In the genomic region with DNA sequence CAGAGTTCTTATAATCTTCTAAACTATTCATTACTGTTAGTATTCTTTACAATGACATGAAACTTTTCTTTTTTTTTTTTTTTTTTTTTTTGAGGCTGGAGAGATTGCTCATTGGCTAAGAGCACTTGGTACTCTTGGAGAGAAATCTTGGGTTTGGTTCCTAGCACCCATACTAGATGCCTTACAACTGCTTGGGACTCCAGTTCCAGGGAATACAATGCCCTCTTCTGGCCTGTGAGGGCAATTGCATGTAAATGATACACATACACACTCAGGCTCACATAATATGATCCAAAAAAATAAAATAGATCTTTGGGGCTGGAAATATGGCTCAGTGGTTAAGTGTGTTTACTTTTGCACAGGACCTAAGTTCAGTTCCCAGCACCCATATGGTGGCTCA, we compare ENCODE assay signal across 24 mouse cellular contexts. TPM values are rescaled to one million over a fixed set of nuclear protein-coding genes. Genes with fewer than 3 reads are reported as not detected.
DNase-seq lines count a peak whose midpoint lies in the region; ATAC-seq and TF ChIP-seq lines count a peak whose summit lies in the region.
"Had no signal": no experiment of that assay in that cellular context is flagged by ENCODE, and none has a peak within 500 bp of the region (broad histone marks: within the 10 kb centered on the region; RNA-seq: fewer than 3 reads in every experiment).

No protein-coding gene starts in this region.

- in situ Hi-C loops in Patski (cut with MboI; ENCODE audit: low pct_unique_long_range_greater_than_20kb) = no loop called here

- no peak for ATAC-seq in liver, postnatal 0 days
- no peak for ATAC-seq in Patski
- ATAC-seq: forebrain, embryonic 13.5 days; midbrain, embryonic 15.5 days had no signal

- TF ChIP-seq CTCF in heart, adult 2 months (IDR thresholded peaks at IDR 0.05) = peak; percentile 21; the same call in 1 of the 2 replicates
- peak; percentile 44 for TF ChIP-seq CTCF in liver, postnatal 0 days (IDR thresholded peaks at IDR 0.05; ENCODE audit: low read depth)
- peak; percentile 27 for TF ChIP-seq CTCF in Patski (IDR thresholded peaks at IDR 0.05)

- intact Hi-C loops in heart, adult 2 months (cut with DNase I) = no loop called here

- TF ChIP-seq EP300 in heart, adult 2 months (IDR thresholded peaks at IDR 0.05; ENCODE audit: insufficient read depth, low read depth, low read length) = no peak
- TF ChIP-seq EP300 in liver, postnatal 0 days (IDR thresholded peaks at IDR 0.05; ENCODE audit: low read depth) = no peak

- H3K4me2 ChIP-seq in liver, postnatal 0 days (ENCODE audit: low read depth, low read length) = no peak overlapping the region
- H3K4me2 ChIP-seq: embryonic facial prominence, embryonic 13.5 days; forebrain, embryonic 13.5 days; heart, embryonic 12.5 days; midbrain, embryonic 15.5 days; neural tube, embryonic 13.5 days had no signal

- POLR2A ChIA-PET in Patski (lab: Charles Lee) = no interaction called here

- no peaks in the 10 kb centered on the region for H3K4me1 ChIP-seq in heart, adult 2 months (ENCODE audit: control insufficient read depth, insufficient read depth, low read length)
- no peaks in the 10 kb centered on the region; the same call in 1 of the 2 replicates for H3K4me1 ChIP-seq in liver, postnatal 0 days (ENCODE audit: insufficient read depth)
- H3K4me1 ChIP-seq: embryonic facial prominence, embryonic 13.5 days; forebrain, embryonic 13.5 days; heart, embryonic 12.5 days had no signal

- no peak for TF ChIP-seq POLR2A in heart, adult 2 months (IDR thresholded peaks at IDR 0.05; ENCODE audit: insufficient read depth, low read depth, low read length)

- DNase-seq in heart, adult 2 months = no peak
- no peak for DNase-seq in heart, adult 11 months
- DNase-seq in liver, postnatal 0 days = no peak
- DNase-seq in liver = no peak
- DNase-seq in Patski (ENCODE audit: low read depth, low spot score) = no peak
- no peak for DNase-seq in right cerebral cortex, adult 2 months (ENCODE audit: low spot score in 2 of 2)
- no peak for DNase-seq in right cerebral cortex, adult 18-20 months
- DNase-seq: adrenal gland, adult 2 months; cerebellum, adult 18-20 months; cerebellum, postnatal 25 days; embryo, embryonic 11 days; gastrocnemius, postnatal 10 days; heart, postnatal 10 days; kidney, adult 18-20 months; kidney, postnatal 4 days; lung, adult 2 months had no signal

- no peaks in the 10 kb centered on the region for H3K9me3 ChIP-seq in liver, postnatal 0 days (ENCODE audit: low read length)
- H3K9me3 ChIP-seq: forebrain, embryonic 13.5 days; midbrain, embryonic 15.5 days; neural tube, embryonic 13.5 days had no signal

- no peak overlapping the region for H3K4me3 ChIP-seq in heart, adult 2 months
- H3K4me3 ChIP-seq in liver, postnatal 0 days (ENCODE audit: low read depth, low read length) = no peak overlapping the region
- H3K4me3 ChIP-seq: embryonic facial prominence, embryonic 13.5 days; forebrain, embryonic 13.5 days; heart, embryonic 12.5 days; left cerebral cortex, adult 2 months; midbrain, embryonic 15.5 days; myocyte; neural tube, embryonic 13.5 days had no signal

- no peaks in the 10 kb centered on the region for H3K79me2 ChIP-seq in heart, adult 2 months (replicated peaks; ENCODE audit: control insufficient read depth, insufficient read depth, low read length)

- peaks cover 4% of the 10 kb centered on the region; the same call in 1 of the 2 replicates for H3K36me3 ChIP-seq in heart, adult 2 months (ENCODE audit: control insufficient read depth, insufficient read depth, low read length)
- peaks cover 31% of the 10 kb centered on the region for H3K36me3 ChIP-seq in liver, postnatal 0 days (replicated peaks; ENCODE audit: insufficient read depth, low read length)

- no peak overlapping the region for H3K27ac ChIP-seq in heart, adult 2 months
- H3K27ac ChIP-seq in liver, postnatal 0 days (ENCODE audit: low read depth) = peak overlapping the region; percentile 18; the same call in 1 of the 2 replicates
- H3K27ac ChIP-seq: embryonic facial prominence, embryonic 13.5 days; forebrain, embryonic 13.5 days; left cerebral cortex, adult 2 months; midbrain, embryonic 15.5 days; neural tube, embryonic 13.5 days had no signal

- CTCF ChIA-PET in Patski (lab: Charles Lee) = no interaction called here

- no peaks in the 10 kb centered on the region for H3K27me3 ChIP-seq in heart, adult 2 months (ENCODE audit: control insufficient read depth, insufficient read depth, low read length)
- H3K27me3 ChIP-seq in liver, postnatal 0 days (ENCODE audit: insufficient read depth, low read length) = no peaks in the 10 kb centered on the region
- H3K27me3 ChIP-seq in Patski = no peaks in the 10 kb centered on the region
- H3K27me3 ChIP-seq: CH12.LX; embryonic facial prominence, embryonic 13.5 days; forebrain, embryonic 13.5 days; heart, embryonic 12.5 days; midbrain, embryonic 15.5 days; neural tube, embryonic 13.5 days had no signal

- no peak overlapping the region for H3K9ac ChIP-seq in heart, adult 2 months (ENCODE audit: low read depth, low read length)
- H3K9ac ChIP-seq in liver, postnatal 0 days (replicated peaks) = no peak overlapping the region
- H3K9ac ChIP-seq: embryonic facial prominence, embryonic 13.5 days; forebrain, embryonic 13.5 days; heart, embryonic 12.5 days; midbrain, embryonic 15.5 days; neural tube, embryonic 13.5 days had no signal

RNA-seq across cellular contexts. Expression of gene Acbd5, which starts 8.8 kb away (rescaled TPM):
- total RNA-seq in heart, adult 2 months (2021) = 10 to 100 TPM; 26.5 to 28.0 TPM
- polyA plus RNA-seq in heart, adult 2 months (2012; rRNA removed) = 4.1 and 7.0 TPM in 2 replicates
- 38.3 and 41.5 TPM in 2 replicates for polyA plus RNA-seq in liver, postnatal 0 days (2015; fragmentation: Nextera tagmentation; extraction: Ambion mirVana)
- polyA plus RNA-seq in Patski (2021) = 51.7 TPM

RNA-seq across cellular contexts. Expression of gene Abi1, which starts 36.7 kb away (rescaled TPM):
- total RNA-seq in heart, adult 2 months (2021) = 10 to 100 TPM; 20.9 to 23.5 TPM
- polyA plus RNA-seq in heart, adult 2 months (2012; rRNA removed) = 32.6 and 40.9 TPM in 2 replicates
- polyA plus RNA-seq in liver, postnatal 0 days (2015; fragmentation: Nextera tagmentation; extraction: Ambion mirVana) = 15.9 and 16.2 TPM in 2 replicates
- 62.8 TPM for polyA plus RNA-seq in Patski (2021)
